Mouse (Mus musculus) gastrocnemius, postnatal 4 days (tissue): ENCODE measurements around the gene Agbl1. TPM values are rescaled to one million over a fixed set of nuclear protein-coding genes. Genes with fewer than 3 reads are reported as not detected.
"Not testable (repeated sequence)": the region's sequence is repeated elsewhere in the genome, so short reads cannot be mapped to it uniquely, and the experiment has no call there.

ENCODE experiments used
- DNase-seq, 2 experiments: peaks; one replicate each; pipeline ENCODE4 v3.0.0; 2021 to 2022; ENCODE audit warnings: low spot score in 2 of 2, mixed read lengths in 2 of 2
- total RNA-seq, 2 experiments: library from RNA; stranded (reverse); gene quantifications; 2 replicates each; pipeline ENCODE4 v1.2.3; 2021

The Agbl1 gene
- total RNA-seq, 2 experiments from 2014 or later = 8.1 to 10.8 TPM

GRCm38 (mm10) chr7:76560564-76561258 lies 331.0 kb downstream of the Agbl1 start:
- DNase-seq = no peak

- DNase-seq = no peak
These were observed 332.8 kb downstream of the Agbl1 start for GRCm38 (mm10) chr7:76562506-76562905.

GRCm38 (mm10) chr7:76594566-76595079 lies 364.9 kb downstream of the Agbl1 start:
- DNase-seq = no peak

GRCm38 (mm10) chr7:76597812-76598211 lies 368.1 kb downstream of the Agbl1 start:
- DNase-seq = no peak

- DNase-seq = no peak
These were observed 370.5 kb downstream of the Agbl1 start for GRCm38 (mm10) chr7:76600050-76600690.

- no peak for DNase-seq
These were observed 399.8 kb downstream of the Agbl1 start for GRCm38 (mm10) chr7:76629528-76629927.

GRCm38 (mm10) chr7:76650984-76651383 lies 421.3 kb downstream of the Agbl1 start:
- DNase-seq = no peak

GRCm38 (mm10) chr7:76661072-76661471 lies 431.4 kb downstream of the Agbl1 start:
- DNase-seq = peak in 1 of 2 experiments; percentile 28

- DNase-seq = no peak
These were observed 445.2 kb downstream of the Agbl1 start for GRCm38 (mm10) chr7:76674856-76675255.

GRCm38 (mm10) chr7:76701224-76701623 lies 471.5 kb downstream of the Agbl1 start:
- DNase-seq = no peak

- DNase-seq = not testable (repeated sequence)
These were observed 502.5 kb downstream of the Agbl1 start for GRCm38 (mm10) chr7:76732220-76732619.

- DNase-seq = no peak
These were observed 547.7 kb downstream of the Agbl1 start for GRCm38 (mm10) chr7:76777237-76777855.

GRCm38 (mm10) chr7:76780446-76780845 lies 550.8 kb downstream of the Agbl1 start:
- DNase-seq = no peak

GRCm38 (mm10) chr7:76788561-76789306 lies 559.0 kb downstream of the Agbl1 start:
- DNase-seq = peak in 1 of 2 experiments; percentile 21

- no peak for DNase-seq
These were observed 560.4 kb downstream of the Agbl1 start for GRCm38 (mm10) chr7:76790041-76790440.

- peak in 1 of 2 experiments; percentile 51 for DNase-seq
These were observed 561.6 kb downstream of the Agbl1 start for GRCm38 (mm10) chr7:76791247-76791646.

GRCm38 (mm10) chr7:76810003-76810402 lies 580.3 kb downstream of the Agbl1 start:
- no peak for DNase-seq

- DNase-seq = no peak
These were observed 590.9 kb downstream of the Agbl1 start for GRCm38 (mm10) chr7:76820571-76820970.

GRCm38 (mm10) chr7:76842146-76842545 lies 612.5 kb downstream of the Agbl1 start:
- no peak for DNase-seq

GRCm38 (mm10) chr7:76889416-76890209 lies 659.9 kb downstream of the Agbl1 start:
- no peak for DNase-seq
